Mouse (Mus musculus) midbrain, postnatal 0 days (tissue): Measurements from ENCODE around the gene Rpgr. TPM values are rescaled to one million over a fixed set of nuclear protein-coding genes. Genes with fewer than 3 reads are reported as not detected.

Source experiments
- ATAC-seq: fragments of 200-750 bp; cut with Nextera tagmentation; 2 replicates; pipeline ENCODE4 v1.8.0; 2017; ENCODE audit warnings: moderate number of reproducible peaks, mild to moderate bottlenecking, moderate TSS enrichment, moderate library complexity; ENCODE audit not compliant: low FRiP score
- DNase-seq: peaks from one replicate; pipeline ENCODE4 v3.0.0-alpha.2; 2015; ENCODE audit warnings: low spot score
- H3K27ac ChIP-seq: fragments of 300-500 bp; sonication (generic); 2 replicates; pipeline ENCODE4 v1.5.1; 2014; ENCODE audit warnings: low read depth, mild to moderate bottlenecking, low read length, mixed read lengths
- H3K27me3 ChIP-seq: fragments of 300-500 bp; sonication (generic); 2 replicates; pipeline ENCODE4 v1.6.1; 2014; ENCODE audit warnings: low read length, control low read depth, mixed read lengths; ENCODE audit not compliant: insufficient read depth
- H3K36me3 ChIP-seq: fragments of 300-500 bp; sonication (generic); 2 replicates; pipeline ENCODE4 v1.6.1; 2014; ENCODE audit warnings: low read length, control low read depth, mixed read lengths; ENCODE audit not compliant: insufficient read depth
- H3K4me1 ChIP-seq: fragments of 300-500 bp; sonication (generic); 2 replicates; pipeline ENCODE4 v1.6.1; 2014; ENCODE audit warnings: mild to moderate bottlenecking, control low read depth, antibody characterized with exemption, low read length, mixed read lengths; ENCODE audit not compliant: insufficient read depth
- H3K4me2 ChIP-seq: fragments of 300-500 bp; sonication (generic); 2 replicates; pipeline ENCODE4 v1.6.1; 2014; ENCODE audit warnings: low read depth, mild to moderate bottlenecking, low read length, mixed read lengths; ENCODE audit not compliant: poor library complexity, severe bottlenecking
- H3K4me3 ChIP-seq: fragments of 300-500 bp; sonication (generic); 2 replicates; pipeline ENCODE4 v1.5.1; 2014; ENCODE audit warnings: low read depth, mild to moderate bottlenecking, low read length, moderate library complexity
- H3K9ac ChIP-seq: fragments of 300-500 bp; sonication (generic); replicated peaks from 2 replicates; pipeline ENCODE4 v1.6.1; 2014; ENCODE audit warnings: mild to moderate bottlenecking, low read length, moderate library complexity, mixed read lengths; ENCODE audit not compliant: poor library complexity, severe bottlenecking
- H3K9me3 ChIP-seq: fragments of 300-500 bp; sonication (generic); 2 replicates; pipeline ENCODE4 v1.6.1; 2016; ENCODE audit warnings: low read length, control low read depth
- CTCF ChIP-seq: IDR thresholded peaks from 2 replicates; pipeline ENCODE4 v1.5.1; 2016; ENCODE audit warnings: antibody characterized with exemption, mild to moderate bottlenecking
- WGBS: fragments of 180-500 bp; shearing (Covaris S2); extraction: QIAGEN DNeasy Blood & Tissue Kit; methylation state at CpG from one replicate; pipeline ENCODE4 v1.1.7; 2014; 5-methylcytosine and 5-hydroxymethylcytosine counted together
- polyA plus RNA-seq: library from polyadenylated mRNA; unstranded; fragments of >200 nt; fragmentation: Nextera tagmentation; extraction: Ambion mirVana; gene quantifications from 2 replicates; pipeline ENCODE4 v1.2.1, GENCODE M21; 2015
- total RNA-seq: library from RNA; depleted of rRNA; stranded (reverse); fragments of >200 nt; gene quantifications from 2 replicates; pipeline ENCODE4 v1.2.3, GENCODE M21; 2014

The Rpgr gene
- total and polyA plus RNA-seq, 2 experiments from 2014 or later: 22.9 to 28.4 TPM

- no peak for ATAC-seq
- Histone ChIP-seq H3K9me3 (no peaks in the 10 kb centered on the region), H3K4me3 (no peak overlapping the region), H3K27ac (no peak overlapping the region), H3K27me3 (no peaks in the 10 kb centered on the region), H3K36me3 (no peaks in the 10 kb centered on the region), H3K9ac (no peak overlapping the region), H3K4me2 (no peak overlapping the region), H3K4me1 (no peaks in the 10 kb centered on the region)
- DNase-seq: peak; percentile 72
- WGBS: 28% methylated on average over 2 of the region's 2 CpGs
- peak; percentile 72 for TF ChIP-seq CTCF
Observed at GRCm38 (mm10) chrX:10201289-10201688, 15.4 kb downstream of the Rpgr start.

DNA sequence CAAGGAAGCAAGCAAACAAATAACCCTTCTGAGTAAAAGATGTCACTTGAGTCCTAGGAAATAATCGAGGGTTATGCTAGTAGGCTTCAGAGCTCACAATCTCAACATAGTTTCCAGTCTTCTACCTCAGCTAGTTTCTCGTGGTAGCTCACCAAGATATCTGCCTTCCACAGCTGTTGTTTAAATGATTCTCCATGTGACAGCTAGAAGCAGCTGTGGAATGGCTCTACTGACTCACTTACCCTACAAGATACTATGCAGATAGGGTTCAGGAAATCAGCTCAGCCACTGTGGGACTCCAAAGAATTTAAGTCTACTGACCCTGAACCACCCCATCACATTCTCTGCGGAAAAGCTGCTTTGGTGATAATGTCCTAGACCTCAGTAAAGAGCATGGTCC, 64.3 kb downstream of the Rpgr start:
- no peak overlapping the region for H3K27ac ChIP-seq

DNA sequence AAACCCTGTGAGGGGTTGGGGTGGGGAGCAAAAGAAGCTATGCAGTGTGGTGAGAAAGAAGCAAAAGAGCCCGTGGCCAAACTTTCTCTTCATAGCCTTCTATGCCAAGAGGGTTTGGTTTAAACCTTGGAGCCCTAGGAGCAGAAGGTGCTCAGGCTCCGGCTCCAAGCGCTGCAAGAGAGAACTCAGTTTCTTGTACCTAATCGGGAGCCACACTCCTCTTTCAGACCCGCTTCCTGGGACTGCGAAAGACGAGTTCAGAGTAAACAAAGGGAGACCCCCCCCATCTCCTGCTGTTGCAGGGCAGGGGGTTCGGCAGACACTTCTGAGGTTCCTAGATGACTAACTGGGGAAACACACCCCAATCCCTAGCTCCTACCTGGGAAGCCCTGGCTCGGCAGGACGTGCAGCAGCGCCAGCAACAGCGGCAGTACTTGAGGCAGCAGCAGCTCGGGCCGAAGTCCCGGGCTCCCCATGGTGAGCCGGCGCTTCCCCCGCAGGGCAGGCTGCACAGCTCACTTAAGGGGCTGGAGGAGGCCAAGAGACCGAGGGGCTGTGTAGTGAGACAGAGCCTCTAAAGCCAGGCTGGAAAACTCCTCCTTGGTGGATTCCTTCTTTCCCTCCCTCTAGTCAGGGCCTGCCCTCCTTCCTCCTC, 99.5 kb downstream of the Rpgr start, which contains the start of gene Srpx:
Gene Srpx, minus strand, starts transcription at position 645 of the 655 bp plus-strand sequence.
- Histone ChIP-seq H3K9me3 (no peaks in the 10 kb centered on the region), H3K27ac (no peak within 1 kb of the TSS), H3K4me2 (peak within 1 kb of the TSS; percentile 51), H3K4me1 (no peaks in the 10 kb centered on the region), H3K4me3 (peak within 1 kb of the TSS; percentile 23), H3K36me3 (no peaks in the 10 kb centered on the region), H3K27me3 (no peaks in the 10 kb centered on the region), H3K9ac (0 out of 2 replicates have a peak within 1 kb of the TSS, but pooled peaks have one; percentile 24)
- DNase-seq (peak; percentile 5), ATAC-seq (no peak)
- 20% methylated on average over 19 of the region's 19 CpGs for WGBS
- TF ChIP-seq CTCF: no peak

More for the DNA sequence above, 64.3 kb downstream of the Rpgr start:
- H3K9me3 ChIP-seq: no peaks in the 10 kb centered on the region
- no peak overlapping the region for H3K4me3 ChIP-seq
- no peaks in the 10 kb centered on the region for H3K4me1 ChIP-seq
- WGBS: 61% methylated on average over 3 of the region's 3 CpGs
- no peaks in the 10 kb centered on the region for H3K27me3 ChIP-seq
- ATAC-seq (no peak), DNase-seq (no peak)
- no peak for TF ChIP-seq CTCF
- no peak overlapping the region for H3K4me2 ChIP-seq
- H3K36me3 ChIP-seq: no peaks in the 10 kb centered on the region
- no peak overlapping the region for H3K9ac ChIP-seq

GRCm38 (mm10) chrX:10115780-10116179, 100.9 kb downstream of the Rpgr start:
- Histone ChIP-seq H3K4me2 (no peak overlapping the region), H3K36me3 (no peaks in the 10 kb centered on the region), H3K27ac (no peak overlapping the region), H3K9ac (no peak overlapping the region), H3K27me3 (no peaks in the 10 kb centered on the region), H3K9me3 (no peaks in the 10 kb centered on the region), H3K4me3 (no peak overlapping the region), H3K4me1 (no peaks in the 10 kb centered on the region)
- TF ChIP-seq CTCF: no peak
- ATAC-seq: no peak
- no peak for DNase-seq
- WGBS: 48% methylated on average over 3 of the region's 3 CpGs

GRCm38 (mm10) chrX:10110736-10111135, 106.0 kb downstream of the Rpgr start:
- no peak overlapping the region for H3K4me3 ChIP-seq
- H3K4me1 ChIP-seq: no peaks in the 10 kb centered on the region
- H3K4me2 ChIP-seq: no peak overlapping the region
- H3K36me3 ChIP-seq: no peaks in the 10 kb centered on the region
- TF ChIP-seq CTCF: no peak
- H3K27me3 ChIP-seq: no peaks in the 10 kb centered on the region
- no peak for DNase-seq
- H3K9ac ChIP-seq: no peak overlapping the region
- 83% methylated on average over 1 of the region's 1 CpGs for WGBS
- H3K27ac ChIP-seq: no peak overlapping the region
- no peaks in the 10 kb centered on the region for H3K9me3 ChIP-seq
- ATAC-seq: no peak

DNA sequence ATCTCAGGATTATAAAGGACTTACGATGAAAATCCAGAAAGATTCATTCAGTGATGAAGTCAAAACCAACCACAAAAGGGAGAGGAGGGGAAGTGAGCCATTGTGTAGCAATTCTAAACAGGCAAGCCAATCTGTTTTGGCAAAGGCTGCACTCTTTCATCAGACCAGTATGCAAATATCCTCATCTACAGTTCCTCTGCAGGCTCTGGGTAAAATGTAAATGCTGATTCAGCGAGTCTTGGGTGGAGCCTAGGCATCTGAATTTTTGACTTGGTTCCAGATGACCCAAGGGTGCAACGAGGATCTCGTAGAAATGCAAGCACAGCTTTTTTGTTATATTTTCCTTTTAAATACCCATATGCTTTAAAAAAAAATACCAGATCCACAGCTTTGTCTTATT, 108.2 kb downstream of the Rpgr start:
- H3K4me1 ChIP-seq: no peaks in the 10 kb centered on the region
- H3K36me3 ChIP-seq: no peaks in the 10 kb centered on the region
- 43% methylated on average over 4 of the region's 4 CpGs for WGBS
- H3K9ac ChIP-seq: no peak overlapping the region
- H3K9me3 ChIP-seq: no peaks in the 10 kb centered on the region
- DNase-seq (no peak), ATAC-seq (no peak)
- H3K4me3 ChIP-seq: no peak overlapping the region
- H3K4me2 ChIP-seq: no peak overlapping the region
- no peak for TF ChIP-seq CTCF
- no peaks in the 10 kb centered on the region for H3K27me3 ChIP-seq
- no peak overlapping the region for H3K27ac ChIP-seq
